Mouse (Mus musculus): ENCODE measurements around the gene Mief1.

DNA sequence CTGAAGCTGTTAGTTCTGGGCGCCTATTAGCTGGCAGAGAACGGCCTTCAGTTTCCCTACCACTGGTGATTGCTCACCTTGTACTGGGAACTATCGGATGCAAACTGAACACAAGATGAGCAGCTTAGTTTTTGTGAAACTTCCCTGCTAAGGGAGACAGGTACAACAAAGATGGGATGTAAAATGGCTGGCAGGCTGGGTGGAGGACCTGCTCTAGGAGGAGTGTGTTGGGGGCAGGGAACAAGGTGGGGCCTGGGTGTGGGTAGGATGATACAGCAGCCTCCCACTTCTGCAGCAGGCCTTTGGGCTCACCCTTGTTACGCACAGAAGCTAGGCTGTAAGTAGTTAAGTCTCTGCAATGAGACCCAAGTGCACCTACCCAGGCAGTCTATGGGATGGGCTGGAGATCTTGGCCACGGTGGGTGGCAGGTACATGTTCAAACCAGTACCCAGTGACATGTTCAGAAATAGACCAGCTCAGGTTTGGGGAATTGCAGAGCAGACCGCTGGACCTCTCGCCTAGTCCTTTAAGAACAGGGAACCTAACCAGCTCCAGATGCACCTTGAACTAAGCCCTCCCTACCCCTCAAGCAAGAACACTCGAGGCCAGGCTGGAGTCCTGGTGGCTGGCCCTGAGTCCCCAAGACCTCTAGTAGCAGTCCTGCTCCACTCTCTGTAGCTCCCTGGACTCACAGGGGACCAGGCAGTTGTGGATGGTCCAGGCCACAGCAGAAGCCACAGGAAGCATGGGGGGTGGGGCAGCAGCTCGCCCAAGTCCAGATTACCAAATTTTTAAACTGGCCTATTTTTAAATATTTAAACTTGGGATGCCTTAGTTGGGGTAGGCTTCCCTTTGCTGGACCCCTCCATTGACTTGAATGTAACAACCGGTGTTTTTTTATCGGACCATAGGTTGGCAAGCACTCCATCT lies 24.7 kb downstream of the Mief1 start:
- no peak for TF ChIP-seq POLR2A (IDR thresholded peaks at IDR 0.05; ENCODE audit: borderline replicate concordance, low read depth, low read length)
- TF ChIP-seq CTCF (IDR thresholded peaks at IDR 0.05; ENCODE audit: low read depth, low read length): no peak

All from bone marrow macrophage, adult 2 months (primary cell).